Mouse (Mus musculus): Measurements from ENCODE around the gene Tex45.

DNA sequence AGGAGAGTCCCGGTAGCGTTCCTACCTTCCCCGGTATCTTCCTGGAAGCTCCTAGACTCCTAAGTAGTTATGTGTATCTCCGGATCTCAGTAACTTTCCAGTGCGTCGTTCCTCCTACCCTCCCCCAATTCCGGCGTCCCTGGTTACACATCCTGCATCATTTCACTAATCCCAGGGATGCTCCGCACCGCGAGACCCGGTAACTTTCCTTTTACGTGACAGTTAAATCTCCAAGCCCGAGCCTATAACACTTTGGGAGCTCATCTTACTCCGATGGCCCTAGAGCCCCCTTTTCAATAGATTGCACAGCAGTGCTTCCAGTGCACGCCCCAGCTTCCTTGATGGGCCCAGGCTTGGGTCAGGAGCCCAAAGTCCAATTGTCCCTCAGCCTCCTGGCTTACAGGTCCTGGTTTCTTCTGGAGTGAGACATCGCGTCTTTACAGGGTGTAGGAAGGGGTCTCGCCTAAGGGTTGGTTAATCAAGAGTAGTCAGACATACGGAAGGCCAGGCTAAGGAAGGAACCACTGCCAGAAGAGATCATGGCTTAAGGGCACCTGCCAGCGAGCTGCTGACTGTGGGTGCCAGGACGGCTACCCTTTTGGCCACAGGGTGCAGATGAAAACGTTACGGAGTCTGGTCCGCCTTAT is 45.2 kb downstream of the Tex45 start:
- TF ChIP-seq CTCF (IDR thresholded peaks at IDR 0.05; ENCODE audit: low read depth) (no peak), EP300 (IDR thresholded peaks at IDR 0.05; ENCODE audit: low read depth) (no peak)

Data from liver, postnatal 0 days (tissue).